Mouse (Mus musculus) adrenal gland, postnatal 10 days (tissue): ENCODE data around the gene Mpl. TPM values are rescaled to one million over a fixed set of nuclear protein-coding genes. Genes with fewer than 3 reads are reported as not detected.
A peak's percentile ranks its signal among the peaks of the same experiment; 100 is the strongest.

Experiments used
- DNase-seq: peaks from one replicate; pipeline ENCODE4 v3.0.0; 2021; ENCODE audit warnings: mixed read lengths
- long read RNA-seq, 2 experiments: library from polyadenylated mRNA; stranded (forward); transcript quantifications; one replicate each; pipeline ENCODE4 v2.0.0; 2021
- total RNA-seq, 2 experiments: library from RNA; stranded (reverse); gene quantifications; 2 replicates each; pipeline ENCODE4 v1.2.3; 2021

Gene Mpl
- under 1 TPM; 0.15 to 0.30 TPM for total RNA-seq
- long read RNA-seq, experiment 1 = 0 reads
- long read RNA-seq, experiment 2 = 0 reads

DNA sequence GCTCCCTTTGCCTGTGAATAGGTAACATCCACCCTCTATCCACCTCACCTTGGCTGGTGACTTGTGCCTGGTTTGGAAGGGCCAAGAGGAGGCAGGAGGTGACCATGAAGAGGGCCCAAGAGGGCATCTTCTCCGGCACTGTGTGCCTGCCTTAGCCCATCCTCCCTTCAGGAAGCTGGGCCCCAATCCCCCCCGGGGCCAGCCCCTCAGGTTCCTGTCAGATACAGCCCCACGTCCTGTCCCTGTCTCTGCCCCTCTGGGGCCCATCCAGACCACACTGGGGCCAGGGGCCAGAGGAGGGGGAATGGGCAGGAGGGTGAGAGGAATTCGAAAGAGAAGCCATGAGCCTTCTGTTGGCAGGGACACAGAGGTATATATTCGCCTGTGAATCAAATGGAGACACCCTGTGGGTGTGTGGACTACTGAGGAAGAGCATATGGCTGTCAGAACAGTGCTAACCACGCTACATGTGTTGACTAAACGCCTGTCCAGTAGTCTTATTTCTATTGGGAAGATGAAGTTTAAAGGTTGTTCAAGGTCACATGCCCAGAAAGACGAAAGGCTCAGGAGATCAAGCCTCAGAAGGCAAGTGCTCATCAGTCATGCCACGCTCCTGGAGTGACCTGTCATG is at the start of gene Mpl:
Gene Mpl, minus strand, starts transcription at position 169 of the 631 bp plus-strand sequence.
- DNase-seq = no peak

DNA sequence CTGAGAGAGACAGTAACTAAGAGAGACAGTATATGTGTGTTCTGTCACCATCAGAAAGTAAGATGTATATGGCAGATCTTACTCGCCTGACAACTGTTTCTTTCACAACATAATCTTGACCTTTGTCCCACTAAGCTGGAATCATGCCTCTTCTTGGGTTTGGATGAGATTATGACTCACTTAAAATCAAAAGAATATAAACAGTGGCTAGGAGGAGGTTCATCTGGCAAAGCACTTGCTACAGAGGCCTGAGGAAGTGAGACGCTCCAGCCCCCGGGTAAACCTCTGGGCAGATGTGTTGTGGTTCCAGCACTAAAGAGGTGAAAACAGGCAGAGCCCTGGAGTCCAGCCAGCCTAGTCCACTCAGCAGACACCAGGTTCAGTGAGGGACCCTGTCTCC is 48.2 kb upstream of the Mpl start:
- DNase-seq = peak; percentile 10

GRCm38 (mm10) chr4:118500792-118501191 is 43.5 kb upstream of the Mpl start:
- no peak for DNase-seq

DNA sequence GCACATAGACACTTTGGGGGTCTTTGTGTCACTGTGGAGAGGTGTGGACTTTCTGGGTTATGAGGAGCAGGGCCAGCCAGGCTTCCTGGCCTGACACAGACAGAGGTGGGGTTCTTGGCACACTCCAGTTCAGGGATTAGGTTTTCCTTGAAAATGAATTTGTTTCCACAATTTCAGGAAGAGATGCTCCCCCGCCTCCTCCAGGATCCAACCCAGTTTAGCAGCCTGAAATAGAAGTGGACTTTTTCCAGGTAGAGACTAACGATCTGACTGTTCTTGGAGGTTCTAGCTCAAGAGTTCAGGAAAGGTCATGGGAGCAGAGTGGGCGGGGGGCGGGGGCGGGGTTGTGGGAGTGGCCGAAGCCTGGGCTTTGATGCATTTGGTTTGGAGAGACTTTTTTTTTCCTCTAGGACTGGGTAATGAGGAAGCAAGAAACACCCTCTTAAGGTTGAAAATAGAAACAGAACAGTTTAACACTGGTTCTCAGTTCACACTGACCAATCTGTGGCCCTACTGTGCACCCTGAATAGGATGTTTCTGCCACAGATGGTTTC is 42.9 kb upstream of the Mpl start:
- no peak for DNase-seq

GRCm38 (mm10) chr4:118490461-118490860 is 33.1 kb upstream of the Mpl start:
- DNase-seq = no peak

DNA sequence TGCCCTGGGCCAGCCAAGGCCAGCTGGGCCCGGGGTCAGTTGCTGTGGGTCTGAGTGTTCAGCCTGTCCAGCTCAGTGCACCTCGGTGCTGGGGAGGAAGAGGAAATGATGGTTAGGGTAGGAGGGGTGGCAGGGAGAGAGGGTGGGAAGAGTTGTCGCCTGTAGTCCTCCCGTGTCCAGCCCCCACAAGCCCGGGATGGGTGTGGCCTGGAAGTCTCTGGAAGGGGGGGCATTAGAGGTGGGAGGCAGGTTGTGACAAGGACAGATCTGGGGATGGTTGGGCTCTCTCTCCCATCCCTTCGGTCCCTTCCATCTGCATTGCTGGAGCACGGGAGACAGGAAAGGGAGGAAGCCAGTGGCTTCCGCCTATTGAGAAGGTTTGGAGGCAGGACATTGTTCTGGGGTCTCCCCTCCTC is 32.4 kb upstream of the Mpl start, which contains the start of gene Tie1:
Gene Tie1, minus strand, starts transcription at position 345 of the 416 bp plus-strand sequence.
- peak; percentile 57 for DNase-seq

GRCm38 (mm10) chr4:118476773-118477530 is 19.6 kb upstream of the Mpl start:
- DNase-seq = no peak

- no peak for DNase-seq
Observed at GRCm38 (mm10) chr4:118472687-118473086, 15.4 kb upstream of the Mpl start.

- no peak for DNase-seq
Observed at GRCm38 (mm10) chr4:118471281-118471680, 14.0 kb upstream of the Mpl start.

- DNase-seq = peak; percentile 19
Observed at GRCm38 (mm10) chr4:118465697-118466163, 8.4 kb upstream of the Mpl start.

- DNase-seq = no peak
Observed at GRCm38 (mm10) chr4:118464956-118465355, 7.6 kb upstream of the Mpl start.

DNA sequence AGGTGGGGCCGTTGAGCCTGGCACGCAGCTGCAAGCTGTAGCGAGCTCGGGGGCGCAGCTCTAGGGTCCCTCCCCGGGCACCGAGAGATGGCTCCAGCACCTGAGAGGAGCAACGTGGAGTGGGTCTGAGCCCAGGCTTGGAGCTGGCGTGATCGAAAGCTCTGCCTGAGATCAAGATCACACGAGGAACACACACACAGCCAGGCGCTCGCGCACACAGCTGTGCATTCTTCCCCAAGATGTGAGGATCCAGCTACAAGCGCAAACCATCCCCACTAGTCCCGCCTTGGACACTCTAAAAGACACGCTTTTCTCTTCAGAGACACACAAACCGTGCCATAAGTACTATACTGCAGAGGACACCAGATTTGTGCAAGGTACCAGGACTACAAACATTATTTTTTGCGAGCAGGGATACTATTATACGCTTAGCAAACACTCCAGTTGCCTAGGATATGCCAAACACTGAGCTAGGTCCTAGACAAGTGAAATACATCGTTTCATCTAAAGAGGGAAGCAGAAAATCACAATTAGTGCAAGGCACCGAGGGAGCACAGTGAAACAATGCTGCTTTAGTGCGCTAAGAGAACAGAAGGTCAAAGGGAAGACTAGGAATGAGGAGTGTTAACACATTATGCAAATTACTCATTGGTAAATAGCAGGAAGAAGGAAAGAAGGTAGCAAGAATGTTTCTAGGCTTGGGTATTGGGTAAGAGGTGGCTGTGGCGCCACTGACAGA is 10.7 kb downstream of the Mpl start:
- no peak for DNase-seq

- peak; percentile 52 for DNase-seq
Observed at GRCm38 (mm10) chr4:118445781-118446414, 11.4 kb downstream of the Mpl start.

- DNase-seq = no peak
Observed at GRCm38 (mm10) chr4:118445088-118445487, 12.2 kb downstream of the Mpl start.

DNA sequence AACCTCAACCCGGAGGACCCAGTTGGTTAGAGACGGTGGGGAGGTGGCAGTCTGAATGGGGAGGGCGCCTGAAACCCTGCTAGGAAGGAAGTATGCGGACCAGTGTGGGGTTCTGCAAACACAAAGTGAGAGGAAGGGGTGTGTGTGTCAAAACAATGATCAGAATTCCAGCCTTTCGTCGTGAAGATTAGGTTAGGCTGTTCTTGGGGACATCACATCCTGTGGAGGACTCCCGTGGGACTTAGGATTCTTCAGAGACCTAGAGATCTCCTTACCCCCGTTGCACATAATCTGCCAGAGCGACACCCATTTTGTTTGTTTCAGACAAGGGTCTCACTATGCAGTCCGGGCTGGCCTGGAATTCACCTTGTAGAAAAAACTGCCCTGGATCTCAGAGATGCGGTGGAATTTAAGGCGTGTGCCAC is 19.5 kb downstream of the Mpl start:
- DNase-seq = peak; percentile 34

- DNase-seq = peak; percentile 93
Observed at GRCm38 (mm10) chr4:118436820-118437603, 20.3 kb downstream of the Mpl start, which contains the start of gene Cdc20. TSS of gene Cdc20 (minus strand) at chr4:118437352.

DNA sequence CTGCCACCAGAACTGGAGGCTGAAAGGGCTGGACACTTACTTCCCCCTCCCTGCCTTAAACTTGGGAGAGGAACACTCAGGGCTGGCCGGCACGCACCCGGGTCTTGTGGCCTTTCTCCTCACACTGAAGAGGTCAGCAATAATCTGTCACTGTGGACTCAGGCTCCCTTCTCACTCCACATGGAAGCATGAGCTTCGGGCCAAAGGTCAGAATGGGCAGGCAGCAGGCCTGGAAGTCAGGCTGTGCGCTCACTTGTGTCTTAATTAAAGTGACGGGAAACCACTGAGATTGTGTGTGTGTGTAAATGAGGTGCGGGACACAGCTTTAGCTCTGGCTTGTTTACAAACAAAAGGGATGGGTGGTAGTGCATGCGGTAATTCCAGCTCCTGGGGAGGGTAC is 25.0 kb downstream of the Mpl start:
- no peak for DNase-seq

DNA sequence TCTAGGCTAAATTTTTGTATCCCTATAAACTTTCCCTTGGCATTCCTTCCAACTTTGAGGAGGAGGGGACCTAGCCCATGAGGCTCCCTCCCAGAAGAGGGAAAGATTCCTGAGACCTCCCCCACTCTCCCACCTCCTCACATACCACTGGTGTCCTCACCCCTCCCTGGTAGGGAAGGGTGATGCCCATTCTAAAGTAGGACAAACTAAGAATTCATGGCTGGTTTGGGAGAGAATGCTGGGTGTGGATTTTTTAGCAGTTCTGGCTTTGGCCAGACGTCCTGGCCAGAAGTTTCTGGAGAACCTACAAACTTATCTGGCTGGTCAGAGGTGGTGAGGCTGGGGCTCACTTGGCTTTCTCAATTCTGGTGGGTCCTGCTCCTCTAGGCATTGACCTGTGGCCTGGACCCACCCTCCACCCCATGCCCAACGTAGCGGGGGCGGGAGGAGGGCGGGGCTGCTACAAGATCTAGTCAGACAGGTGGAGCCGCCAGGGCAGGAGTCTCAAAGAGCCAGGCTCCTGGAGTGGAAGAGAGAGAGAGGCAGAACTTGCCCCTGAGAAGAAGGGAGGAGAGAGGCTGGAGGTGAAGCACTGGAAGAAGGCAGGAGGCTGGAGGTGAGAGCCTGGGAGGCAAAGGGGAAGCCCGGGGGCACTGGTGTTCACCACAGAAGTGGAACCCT is 28.0 kb downstream of the Mpl start:
- DNase-seq = peak; percentile 11

- DNase-seq = peak; percentile 27
Observed at GRCm38 (mm10) chr4:118428531-118429214, 28.6 kb downstream of the Mpl start.
